Mouse (Mus musculus) embryonic facial prominence, embryonic 14.5 days (tissue): Measurements from ENCODE around the gene Terb2. TPM values are rescaled to one million over a fixed set of nuclear protein-coding genes. Genes with fewer than 3 reads are reported as not detected.

Source experiments
- ATAC-seq: fragments of 200-750 bp; cut with Nextera tagmentation; 2 replicates; pipeline ENCODE4 v1.8.0; 2017; ENCODE audit warnings: low read depth, moderate number of reproducible peaks, moderate TSS enrichment
- DNase-seq: peaks from one replicate; pipeline ENCODE4 v3.0.0-alpha.2; 2015; ENCODE audit warnings: low spot score
- H3K27ac ChIP-seq: fragments of 300-500 bp; sonication (generic); replicated peaks from 2 replicates; pipeline ENCODE4 v1.5.1; 2014; ENCODE audit warnings: low read depth, mild to moderate bottlenecking, low read length, moderate library complexity
- H3K27me3 ChIP-seq: fragments of 300-500 bp; sonication (generic); replicated peaks from 2 replicates; pipeline ENCODE4 v1.6.1; 2014; ENCODE audit warnings: low read length; ENCODE audit not compliant: control insufficient read depth, insufficient read depth
- H3K36me3 ChIP-seq: fragments of 300-500 bp; sonication (generic); 2 replicates; pipeline ENCODE4 v1.6.1; 2014; ENCODE audit warnings: low read length, mixed read lengths; ENCODE audit not compliant: control insufficient read depth, insufficient read depth
- H3K4me1 ChIP-seq: fragments of 300-500 bp; sonication (generic); 2 replicates; pipeline ENCODE4 v1.6.1; 2014; ENCODE audit warnings: antibody characterized with exemption, low read length; ENCODE audit not compliant: control insufficient read depth, insufficient read depth
- H3K4me2 ChIP-seq: fragments of 300-500 bp; sonication (generic); 2 replicates; pipeline ENCODE4 v1.6.1; 2014; ENCODE audit warnings: low read depth, mild to moderate bottlenecking, low read length, moderate library complexity, mixed read lengths
- H3K4me3 ChIP-seq: fragments of 300-500 bp; sonication (generic); 2 replicates; pipeline ENCODE4 v1.5.1; 2014; ENCODE audit warnings: low read depth, mild to moderate bottlenecking, low read length
- H3K9ac ChIP-seq: fragments of 300-500 bp; sonication (generic); 2 replicates; pipeline ENCODE4 v1.6.1; 2014; ENCODE audit warnings: low read depth, mild to moderate bottlenecking, low read length, moderate library complexity, mixed read lengths
- H3K9me3 ChIP-seq: fragments of 300-500 bp; sonication (generic); 2 replicates; pipeline ENCODE4 v1.6.1; 2016; ENCODE audit warnings: low read length; ENCODE audit not compliant: control insufficient read depth
- WGBS: fragments of 180-500 bp; shearing (Covaris S2); extraction: QIAGEN DNeasy Blood & Tissue Kit; methylation state at CpG from one replicate; pipeline ENCODE4 v1.1.7; 2014; 5-methylcytosine and 5-hydroxymethylcytosine counted together
- polyA plus RNA-seq: library from polyadenylated mRNA; unstranded; fragments of >200 nt; fragmentation: Nextera tagmentation; extraction: Ambion mirVana; gene quantifications from 2 replicates; pipeline ENCODE4 v1.2.1, GENCODE M21; 2014

Terb2 gene
- not detected in 2 replicates for polyA plus RNA-seq

- WGBS: 85% methylated on average over 17 of the region's 17 CpGs
- no peak for ATAC-seq
- no peaks in the 10 kb centered on the region for H3K36me3 ChIP-seq
- H3K27me3 ChIP-seq: no peaks in the 10 kb centered on the region
- no peak within 1 kb of the TSS for H3K27ac ChIP-seq
- no peak for DNase-seq
- no peaks in the 10 kb centered on the region for H3K9me3 ChIP-seq
- H3K4me3 ChIP-seq: no peak within 1 kb of the TSS
- no peaks in the 10 kb centered on the region for H3K4me1 ChIP-seq
- no peak within 1 kb of the TSS for H3K9ac ChIP-seq
- H3K4me2 ChIP-seq: no peak within 1 kb of the TSS
Observed at GRCm38 (mm10) chr2:122186106-122186505, at the start of gene Terb2, which contains the start of gene Patl2. Terb2 (plus strand) TSS chr2:122186272. Patl2 (minus strand) TSS chr2:122186189.

- Histone ChIP-seq H3K4me1 (no peaks in the 10 kb centered on the region), H3K4me2 (no peak overlapping the region), H3K9me3 (no peaks in the 10 kb centered on the region), H3K27me3 (no peaks in the 10 kb centered on the region), H3K4me3 (no peak overlapping the region), H3K27ac (no peak overlapping the region), H3K9ac (no peak overlapping the region), H3K36me3 (no peaks in the 10 kb centered on the region)
- ATAC-seq (no peak), DNase-seq (no peak)
- 59% methylated on average over 5 of the region's 5 CpGs for WGBS
Observed at GRCm38 (mm10) chr2:122137839-122138465, 48.1 kb upstream of the Terb2 start.

GRCm38 (mm10) chr2:122140815-122141214 is 45.3 kb upstream of the Terb2 start:
- no peaks in the 10 kb centered on the region for H3K4me1 ChIP-seq
- H3K9ac ChIP-seq: no peak overlapping the region
- H3K4me2 ChIP-seq: no peak overlapping the region
- ATAC-seq (no peak), DNase-seq (no peak)
- H3K27me3 ChIP-seq: no peaks in the 10 kb centered on the region
- H3K27ac ChIP-seq: no peak overlapping the region
- 82% methylated on average over 2 of the region's 2 CpGs for WGBS
- no peaks in the 10 kb centered on the region for H3K36me3 ChIP-seq
- no peaks in the 10 kb centered on the region for H3K9me3 ChIP-seq
- H3K4me3 ChIP-seq: no peak overlapping the region

GRCm38 (mm10) chr2:122141332-122141967 is 44.6 kb upstream of the Terb2 start:
- H3K9me3 ChIP-seq: no peaks in the 10 kb centered on the region
- H3K27ac ChIP-seq: no peak overlapping the region
- H3K4me1 ChIP-seq: no peaks in the 10 kb centered on the region
- no peaks in the 10 kb centered on the region for H3K27me3 ChIP-seq
- ATAC-seq: no peak
- WGBS: 70% methylated on average over 5 of the region's 5 CpGs
- no peak overlapping the region for H3K9ac ChIP-seq
- no peak overlapping the region for H3K4me3 ChIP-seq
- H3K4me2 ChIP-seq: no peak overlapping the region
- DNase-seq: no peak
- no peaks in the 10 kb centered on the region for H3K36me3 ChIP-seq

GRCm38 (mm10) chr2:122143111-122143510 is 43.0 kb upstream of the Terb2 start:
- no peak overlapping the region for H3K9ac ChIP-seq
- no peaks in the 10 kb centered on the region for H3K36me3 ChIP-seq
- no peak overlapping the region for H3K4me2 ChIP-seq
- H3K4me1 ChIP-seq: no peaks in the 10 kb centered on the region
- no peak overlapping the region for H3K4me3 ChIP-seq
- DNase-seq: no peak
- ATAC-seq: no peak
- no peaks in the 10 kb centered on the region for H3K27me3 ChIP-seq
- no peaks in the 10 kb centered on the region for H3K9me3 ChIP-seq
- 92% methylated on average over 3 of the region's 3 CpGs for WGBS
- H3K27ac ChIP-seq: no peak overlapping the region

GRCm38 (mm10) chr2:122145756-122146155 is 40.3 kb upstream of the Terb2 start:
- H3K27me3 ChIP-seq: no peaks in the 10 kb centered on the region
- ATAC-seq: no peak
- H3K4me2 ChIP-seq: no peak overlapping the region
- H3K9ac ChIP-seq: no peak overlapping the region
- no peak for DNase-seq
- no peak overlapping the region for H3K4me3 ChIP-seq
- whole genome bisulfite sequencing: 67% methylated on average over 4 of the region's 4 CpGs
- no peaks in the 10 kb centered on the region for H3K36me3 ChIP-seq
- H3K9me3 ChIP-seq: no peaks in the 10 kb centered on the region
- H3K4me1 ChIP-seq: 0 out of 2 replicates have a peak, but pooled peaks cover 5% of the 10 kb centered on the region
- no peak overlapping the region for H3K27ac ChIP-seq

GRCm38 (mm10) chr2:122146687-122147086 is 39.4 kb upstream of the Terb2 start:
- Histone ChIP-seq H3K27ac (no peak overlapping the region), H3K4me3 (no peak overlapping the region), H3K9me3 (no peaks in the 10 kb centered on the region), H3K9ac (no peak overlapping the region), H3K27me3 (no peaks in the 10 kb centered on the region), H3K4me1 (0 out of 2 replicates have a peak, but pooled peaks cover 5% of the 10 kb centered on the region), H3K4me2 (peak overlapping the region; percentile 65; the same call in 1 of the 2 replicates), H3K36me3 (0 out of 2 replicates have a peak, but pooled peaks cover 2% of the 10 kb centered on the region)
- DNase-seq (no peak), ATAC-seq (no peak)
- 72% methylated on average over 6 of the region's 6 CpGs for WGBS

- Histone ChIP-seq H3K36me3 (0 out of 2 replicates have a peak, but pooled peaks cover 6% of the 10 kb centered on the region), H3K27ac (peak within 1 kb of the TSS; percentile 84), H3K9me3 (no peaks in the 10 kb centered on the region), H3K4me3 (peak within 1 kb of the TSS; percentile 80), H3K9ac (peak within 1 kb of the TSS; percentile 76), H3K4me2 (peak within 1 kb of the TSS; percentile 65), H3K27me3 (no peaks in the 10 kb centered on the region), H3K4me1 (0 out of 2 replicates have a peak, but pooled peaks cover 5% of the 10 kb centered on the region)
- DNase-seq: peak; percentile 98
- WGBS: under 1% methylated on average over 40 of the region's 40 CpGs
- peak; percentile 98 for ATAC-seq
Observed at GRCm38 (mm10) chr2:122147508-122148241, 38.4 kb upstream of the Terb2 start, which contains the start of gene B2m. B2m (plus strand) TSS chr2:122147686.
